Mouse (Mus musculus) hindbrain, embryonic 14.5 days (tissue): ENCODE results near the gene Yap1. TPM values are rescaled to one million over a fixed set of nuclear protein-coding genes. Genes with fewer than 3 reads are reported as not detected.

Source experiments
- ATAC-seq: fragments of 200-750 bp; cut with Nextera tagmentation; 2 replicates; pipeline ENCODE4 v1.8.0; 2017; ENCODE audit warnings: moderate number of reproducible peaks, mild to moderate bottlenecking, moderate TSS enrichment, moderate library complexity; ENCODE audit not compliant: low FRiP score
- DNase-seq: peaks from one replicate; pipeline ENCODE4 v3.0.0-alpha.2; 2015; ENCODE audit warnings: low spot score
- H3K27ac ChIP-seq: fragments of 300-500 bp; sonication (generic); 2 replicates; pipeline ENCODE4 v1.5.1; 2014; ENCODE audit warnings: mild to moderate bottlenecking, moderate library complexity
- H3K27me3 ChIP-seq: fragments of 300-500 bp; sonication (generic); 2 replicates; pipeline ENCODE4 v1.6.1; 2014; ENCODE audit warnings: mild to moderate bottlenecking, low read length, mixed read lengths; ENCODE audit not compliant: control insufficient read depth, insufficient read depth
- H3K36me3 ChIP-seq: fragments of 300-500 bp; sonication (generic); replicated peaks from 2 replicates; pipeline ENCODE4 v1.6.1; 2014; ENCODE audit not compliant: control insufficient read depth, insufficient read depth
- H3K4me1 ChIP-seq: fragments of 300-500 bp; sonication (generic); replicated peaks from 2 replicates; pipeline ENCODE4 v1.6.1; 2014; ENCODE audit warnings: antibody characterized with exemption, low read length, mixed read lengths; ENCODE audit not compliant: control insufficient read depth, insufficient read depth
- H3K4me2 ChIP-seq: fragments of 300-500 bp; sonication (generic); replicated peaks from 2 replicates; pipeline ENCODE4 v1.6.1; 2014; ENCODE audit warnings: mild to moderate bottlenecking, moderate library complexity
- H3K4me3 ChIP-seq: fragments of 300-500 bp; sonication (generic); replicated peaks from 2 replicates; pipeline ENCODE4 v1.5.1; 2014; ENCODE audit warnings: mild to moderate bottlenecking, low read length
- H3K9ac ChIP-seq: fragments of 300-500 bp; sonication (generic); 2 replicates; pipeline ENCODE4 v1.6.1; 2014
- H3K9me3 ChIP-seq: fragments of 300-500 bp; sonication (generic); 2 replicates; pipeline ENCODE4 v1.6.1; 2016; ENCODE audit warnings: low read length; ENCODE audit not compliant: control insufficient read depth
- whole genome bisulfite sequencing: fragments of 180-500 bp; shearing (Covaris S2); extraction: QIAGEN DNeasy Blood & Tissue Kit; methylation state at CpG from one replicate; pipeline ENCODE4 v1.1.7; 2014; 5-methylcytosine and 5-hydroxymethylcytosine counted together
- polyA plus RNA-seq: library from polyadenylated mRNA; unstranded; fragments of >200 nt; fragmentation: Nextera tagmentation; extraction: Ambion mirVana; gene quantifications from 2 replicates; pipeline ENCODE4 v1.2.1, GENCODE M21; 2014

Yap1 gene
- polyA plus RNA-seq, 1 experiment from 2014 or later = 10.1 TPM

DNA sequence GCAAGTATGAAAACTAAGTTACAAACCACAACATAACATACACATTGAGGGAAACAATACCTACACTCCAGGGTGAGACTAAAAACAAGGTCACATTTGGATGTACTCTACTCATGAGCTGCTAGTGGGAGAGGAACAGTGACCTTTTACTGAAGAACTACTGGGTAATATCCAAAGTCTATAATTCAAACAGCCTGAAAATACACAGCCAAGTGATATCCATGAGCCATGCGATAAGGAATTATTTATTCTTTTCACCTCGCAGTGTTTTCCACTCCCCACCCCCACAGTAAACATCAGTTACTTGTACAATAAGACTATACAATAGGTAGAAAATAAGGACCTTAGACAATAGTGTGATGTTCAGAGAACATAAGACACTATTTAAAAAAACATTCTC is 24.2 kb downstream of the Yap1 start:
- no peaks in the 10 kb centered on the region for H3K4me1 ChIP-seq
- DNase-seq (no peak), ATAC-seq (no peak)
- 84% methylated on average over 2 of the region's 2 CpGs for WGBS
- H3K36me3 ChIP-seq = no peaks in the 10 kb centered on the region
- H3K9me3 ChIP-seq = no peaks in the 10 kb centered on the region
- H3K9ac ChIP-seq = no peak overlapping the region
- no peaks in the 10 kb centered on the region for H3K27me3 ChIP-seq
- no peak overlapping the region for H3K4me3 ChIP-seq
- H3K27ac ChIP-seq = no peak overlapping the region
- no peak overlapping the region for H3K4me2 ChIP-seq

DNA sequence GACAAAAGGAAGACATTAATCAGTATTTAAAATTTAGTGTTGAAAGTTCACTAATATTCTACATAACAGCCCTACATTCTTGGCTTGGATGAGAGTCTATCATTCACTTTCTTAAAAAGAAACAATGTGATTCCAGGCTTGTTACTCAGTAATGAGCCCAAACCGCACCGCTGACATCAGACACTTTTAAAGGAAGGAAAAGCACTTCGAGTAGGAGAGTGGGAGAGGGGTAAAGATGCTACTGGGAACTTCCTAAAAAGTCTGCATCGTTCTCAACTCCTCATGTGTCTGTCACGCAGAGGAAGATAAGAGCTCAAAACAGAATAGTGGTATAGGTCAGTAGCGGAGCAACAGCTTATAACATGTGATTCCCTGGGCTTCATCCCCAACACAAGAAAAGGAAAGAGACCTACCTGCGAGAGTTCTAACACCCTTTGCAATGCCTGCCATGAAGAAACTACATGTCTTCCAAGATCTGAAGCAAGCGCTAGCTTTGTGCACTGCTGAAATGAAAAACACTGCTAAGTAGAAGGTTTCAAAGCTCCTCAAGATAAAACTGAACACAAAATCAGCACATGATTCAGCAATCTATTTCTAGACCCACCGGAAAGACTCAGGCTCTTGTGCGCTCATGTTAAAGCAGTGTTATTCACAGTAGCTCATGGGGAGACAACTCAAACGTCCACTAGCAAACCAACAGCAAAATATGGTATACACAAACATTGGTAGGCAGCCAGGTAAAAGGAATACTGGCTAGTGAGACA is 25.1 kb downstream of the Yap1 start:
- WGBS = 95% methylated on average over 11 of the region's 11 CpGs
- no peak overlapping the region for H3K9ac ChIP-seq
- H3K4me3 ChIP-seq = no peak overlapping the region
- no peak for ATAC-seq
- H3K36me3 ChIP-seq = no peaks in the 10 kb centered on the region
- H3K27ac ChIP-seq = no peak overlapping the region
- DNase-seq = no peak
- H3K9me3 ChIP-seq = no peaks in the 10 kb centered on the region
- no peaks in the 10 kb centered on the region for H3K4me1 ChIP-seq
- no peak overlapping the region for H3K4me2 ChIP-seq
- no peaks in the 10 kb centered on the region for H3K27me3 ChIP-seq

DNA sequence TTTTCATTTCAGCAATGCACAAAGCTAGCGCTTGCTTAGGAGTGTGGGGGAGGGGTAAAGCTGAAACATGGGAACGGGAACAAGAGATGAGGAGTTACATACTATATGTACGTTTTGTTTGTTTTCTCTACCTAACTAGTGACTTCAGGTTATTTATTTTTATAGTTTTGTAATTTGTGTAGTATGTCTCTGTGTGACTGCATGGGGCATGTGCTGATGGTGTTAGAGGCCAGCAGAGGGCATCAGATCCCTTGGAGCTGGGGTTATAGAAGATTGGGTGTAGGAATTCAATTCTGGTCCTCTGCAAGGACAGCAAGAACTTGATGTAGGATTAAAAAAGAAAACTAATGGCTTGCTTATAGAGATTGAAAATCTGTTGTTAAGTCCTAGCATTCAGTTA is 25.9 kb downstream of the Yap1 start:
- Histone ChIP-seq H3K4me3 (no peak overlapping the region), H3K9ac (no peak overlapping the region), H3K4me2 (no peak overlapping the region), H3K27me3 (no peaks in the 10 kb centered on the region), H3K27ac (no peak overlapping the region), H3K9me3 (no peaks in the 10 kb centered on the region), H3K36me3 (no peaks in the 10 kb centered on the region), H3K4me1 (no peaks in the 10 kb centered on the region)
- DNase-seq (no peak), ATAC-seq (no peak)
- WGBS = 87% methylated on average over 3 of the region's 3 CpGs

DNA sequence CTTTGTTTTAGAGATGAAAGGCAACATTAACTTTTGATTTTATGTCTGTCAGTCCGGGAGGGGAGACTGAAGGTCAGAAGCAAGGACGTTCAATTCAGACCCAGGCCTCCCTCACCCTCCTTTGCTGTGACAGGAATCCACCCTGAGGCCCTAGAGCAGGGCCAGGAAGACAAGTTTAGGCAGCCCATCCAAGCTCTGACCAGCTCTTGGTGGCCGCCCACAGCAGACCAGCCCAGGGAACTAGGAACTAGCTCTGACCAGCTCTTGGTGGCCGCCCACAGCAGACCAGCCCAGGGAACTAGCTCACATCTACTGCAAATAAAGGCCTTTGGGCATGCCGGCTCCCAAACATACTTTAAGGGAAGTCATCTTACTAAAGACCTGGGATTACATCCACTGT is 26.8 kb downstream of the Yap1 start:
- DNase-seq (no peak), ATAC-seq (no peak)
- WGBS = 91% methylated on average over 5 of the region's 5 CpGs
- Histone ChIP-seq H3K36me3 (no peaks in the 10 kb centered on the region), H3K4me3 (no peak overlapping the region), H3K9me3 (no peaks in the 10 kb centered on the region), H3K27ac (no peak overlapping the region), H3K27me3 (no peaks in the 10 kb centered on the region), H3K9ac (no peak overlapping the region), H3K4me1 (no peaks in the 10 kb centered on the region), H3K4me2 (no peak overlapping the region)

DNA sequence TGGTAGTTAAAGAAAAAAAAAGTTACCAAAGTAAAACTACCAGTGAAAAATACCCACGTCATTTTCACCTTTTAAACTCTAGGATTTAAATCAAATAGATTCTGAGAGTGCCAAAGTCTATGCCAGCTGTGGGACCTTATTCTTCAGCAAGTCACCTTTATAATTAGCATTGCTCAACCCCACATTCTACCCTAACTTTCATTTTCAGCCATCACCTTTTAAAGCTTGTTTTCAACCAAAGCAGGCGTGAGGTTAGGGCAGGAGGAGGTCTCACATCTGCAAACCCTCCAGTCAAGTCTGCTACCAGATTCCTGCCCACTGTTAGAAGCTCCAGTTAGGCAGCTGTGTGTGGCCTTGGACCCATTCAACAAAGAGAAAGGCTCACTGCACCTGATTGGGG is 32.4 kb downstream of the Yap1 start:
- no peak overlapping the region for H3K4me2 ChIP-seq
- H3K27ac ChIP-seq = no peak overlapping the region
- no peak overlapping the region for H3K4me3 ChIP-seq
- no peaks in the 10 kb centered on the region for H3K9me3 ChIP-seq
- WGBS = 85% methylated on average over 2 of the region's 2 CpGs
- H3K4me1 ChIP-seq = no peaks in the 10 kb centered on the region
- DNase-seq = no peak
- no peaks in the 10 kb centered on the region for H3K27me3 ChIP-seq
- ATAC-seq = no peak
- no peak overlapping the region for H3K9ac ChIP-seq
- H3K36me3 ChIP-seq = no peaks in the 10 kb centered on the region

GRCm38 (mm10) chr9:7967980-7968379 is 36.4 kb downstream of the Yap1 start:
- 92% methylated on average over 1 of the region's 1 CpGs for WGBS
- Histone ChIP-seq H3K4me2 (no peak overlapping the region), H3K36me3 (no peaks in the 10 kb centered on the region), H3K4me3 (no peak overlapping the region), H3K4me1 (no peaks in the 10 kb centered on the region), H3K9ac (no peak overlapping the region), H3K27me3 (no peaks in the 10 kb centered on the region), H3K27ac (no peak overlapping the region), H3K9me3 (no peaks in the 10 kb centered on the region)
- ATAC-seq (no peak), DNase-seq (no peak)

GRCm38 (mm10) chr9:7965590-7965989 is 38.8 kb downstream of the Yap1 start:
- H3K4me1 ChIP-seq = peaks cover 9% of the 10 kb centered on the region
- DNase-seq = no peak
- no peak overlapping the region for H3K27ac ChIP-seq
- H3K4me3 ChIP-seq = no peak overlapping the region
- no peak overlapping the region for H3K4me2 ChIP-seq
- H3K27me3 ChIP-seq = no peaks in the 10 kb centered on the region
- H3K9ac ChIP-seq = no peak overlapping the region
- ATAC-seq = no peak
- no peaks in the 10 kb centered on the region for H3K9me3 ChIP-seq
- 88% methylated on average over 3 of the region's 3 CpGs for WGBS
- H3K36me3 ChIP-seq = no peaks in the 10 kb centered on the region

GRCm38 (mm10) chr9:7963867-7964266 is 40.5 kb downstream of the Yap1 start:
- no peak overlapping the region for H3K4me3 ChIP-seq
- no peak overlapping the region for H3K27ac ChIP-seq
- ATAC-seq (no peak), DNase-seq (no peak)
- H3K27me3 ChIP-seq = no peaks in the 10 kb centered on the region
- H3K4me1 ChIP-seq = peaks cover 23% of the 10 kb centered on the region
- no peaks in the 10 kb centered on the region for H3K9me3 ChIP-seq
- no peak overlapping the region for H3K9ac ChIP-seq
- H3K4me2 ChIP-seq = no peak overlapping the region
- 90% methylated on average over 2 of the region's 2 CpGs for WGBS
- H3K36me3 ChIP-seq = no peaks in the 10 kb centered on the region

- DNase-seq = no peak
- Histone ChIP-seq H3K27me3 (no peaks in the 10 kb centered on the region), H3K4me2 (no peak overlapping the region), H3K36me3 (no peaks in the 10 kb centered on the region), H3K4me1 (peaks cover 23% of the 10 kb centered on the region), H3K9ac (no peak overlapping the region), H3K27ac (no peak overlapping the region), H3K4me3 (no peak overlapping the region), H3K9me3 (no peaks in the 10 kb centered on the region)
- WGBS = 87% methylated on average over 7 of the region's 7 CpGs
- ATAC-seq = no peak
Measured at GRCm38 (mm10) chr9:7962915-7963314, 41.5 kb downstream of the Yap1 start.
